Mouse (Mus musculus): ENCODE data around the gene Arhgap1. TPM values are rescaled to one million over a fixed set of nuclear protein-coding genes. Genes with fewer than 3 reads are reported as not detected.

The Arhgap1 gene
- polyA plus RNA-seq, 3 experiments from 2014 or later: 133 to 161 (median 149) TPM

DNA sequence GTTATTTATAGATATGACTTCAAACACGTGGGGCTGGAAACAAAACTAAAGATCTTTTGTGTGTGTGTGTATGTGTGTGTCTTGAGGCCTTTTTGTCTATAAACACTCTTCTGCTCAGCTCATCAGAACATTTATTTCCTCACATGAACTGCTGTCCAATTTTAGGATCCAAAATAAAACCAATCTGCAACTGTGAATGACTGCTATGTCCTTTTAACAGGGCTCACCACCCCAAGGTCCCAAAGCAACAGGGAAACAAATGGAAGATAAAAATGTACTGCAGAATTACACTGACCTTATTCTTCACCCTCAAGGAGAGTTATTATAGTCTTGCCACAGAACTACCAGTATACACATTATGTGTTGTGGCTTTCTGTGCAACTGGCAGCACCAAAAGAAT is 49.6 kb downstream of the Arhgap1 start:
- ATAC-seq: no peak

DNA sequence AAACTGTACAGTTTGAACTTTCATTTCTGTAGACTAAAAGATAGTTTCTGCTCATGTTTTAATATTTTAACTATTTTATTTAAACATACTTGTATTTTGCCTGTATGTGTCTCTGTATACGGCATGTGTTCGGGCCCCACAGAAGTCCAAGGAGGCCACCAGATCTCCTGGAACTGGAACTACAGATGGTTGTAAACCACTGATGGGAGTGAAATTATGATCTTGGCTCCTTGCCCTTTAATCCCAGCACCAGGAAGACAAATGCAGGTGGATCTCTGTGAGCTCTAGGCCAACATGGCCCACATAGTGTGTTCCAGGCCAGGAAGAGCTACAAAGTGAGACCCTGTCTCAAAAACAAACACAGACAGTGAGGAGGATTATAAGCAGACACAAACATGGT is 51.7 kb downstream of the Arhgap1 start:
- no peak for ATAC-seq

DNA sequence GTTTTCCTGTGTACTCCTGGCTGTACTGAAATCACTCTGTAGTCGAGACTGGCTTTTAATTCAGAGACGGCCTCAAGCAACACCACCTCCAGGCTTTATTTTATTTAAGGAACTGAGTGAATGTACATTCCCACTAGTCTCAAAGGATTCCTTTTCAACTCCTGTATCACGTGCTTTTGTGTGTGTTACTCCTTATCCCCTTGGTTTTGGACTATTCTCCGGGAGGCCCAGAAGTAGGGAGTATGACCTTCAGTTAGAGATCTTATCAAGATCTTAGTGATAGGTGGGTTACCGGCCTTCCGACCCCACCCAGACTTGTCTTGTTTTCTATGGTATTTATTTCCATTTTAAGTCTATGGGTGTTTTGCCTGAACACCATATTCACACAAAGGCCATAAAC is 56.1 kb downstream of the Arhgap1 start:
- ATAC-seq: no peak

DNA sequence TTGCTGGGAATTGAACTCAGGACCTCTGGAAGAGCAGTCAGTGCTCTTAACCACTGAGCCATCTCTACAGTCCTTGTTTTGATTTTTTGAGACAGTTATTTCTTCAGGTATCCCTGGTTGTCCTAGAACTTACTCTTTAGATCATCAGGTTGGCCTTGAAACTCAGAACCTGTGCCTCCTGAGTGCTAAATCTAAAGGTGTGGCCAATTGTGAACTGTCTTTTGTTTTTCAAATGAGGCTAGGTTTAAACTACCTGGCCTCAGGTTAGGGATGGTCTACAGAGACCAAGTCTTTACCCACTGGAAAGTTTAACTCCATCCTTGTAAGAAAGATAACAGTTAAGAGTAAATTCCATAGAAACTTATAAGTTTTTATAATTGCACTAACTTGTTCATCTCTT is 56.8 kb downstream of the Arhgap1 start:
- ATAC-seq: no peak

DNA sequence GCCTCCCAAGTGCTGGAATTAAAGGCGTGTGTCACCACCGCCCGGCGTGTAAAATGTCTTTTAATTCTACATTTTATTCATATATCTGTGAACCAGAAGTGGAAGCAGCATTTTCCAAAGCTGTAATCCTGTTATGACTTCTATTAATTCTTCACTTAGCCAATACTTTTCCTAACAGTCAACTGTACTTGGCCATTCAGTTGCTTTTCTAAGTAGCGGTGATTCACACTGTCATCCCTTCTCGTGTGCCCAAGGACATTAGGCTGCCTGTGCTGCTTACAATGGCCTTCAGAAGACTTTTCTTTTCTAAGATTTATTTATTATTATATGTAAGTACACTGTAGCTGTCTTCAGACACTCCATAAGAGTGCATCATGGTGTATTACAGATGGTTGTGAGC is 58.7 kb downstream of the Arhgap1 start:
- no peak for ATAC-seq

DNA sequence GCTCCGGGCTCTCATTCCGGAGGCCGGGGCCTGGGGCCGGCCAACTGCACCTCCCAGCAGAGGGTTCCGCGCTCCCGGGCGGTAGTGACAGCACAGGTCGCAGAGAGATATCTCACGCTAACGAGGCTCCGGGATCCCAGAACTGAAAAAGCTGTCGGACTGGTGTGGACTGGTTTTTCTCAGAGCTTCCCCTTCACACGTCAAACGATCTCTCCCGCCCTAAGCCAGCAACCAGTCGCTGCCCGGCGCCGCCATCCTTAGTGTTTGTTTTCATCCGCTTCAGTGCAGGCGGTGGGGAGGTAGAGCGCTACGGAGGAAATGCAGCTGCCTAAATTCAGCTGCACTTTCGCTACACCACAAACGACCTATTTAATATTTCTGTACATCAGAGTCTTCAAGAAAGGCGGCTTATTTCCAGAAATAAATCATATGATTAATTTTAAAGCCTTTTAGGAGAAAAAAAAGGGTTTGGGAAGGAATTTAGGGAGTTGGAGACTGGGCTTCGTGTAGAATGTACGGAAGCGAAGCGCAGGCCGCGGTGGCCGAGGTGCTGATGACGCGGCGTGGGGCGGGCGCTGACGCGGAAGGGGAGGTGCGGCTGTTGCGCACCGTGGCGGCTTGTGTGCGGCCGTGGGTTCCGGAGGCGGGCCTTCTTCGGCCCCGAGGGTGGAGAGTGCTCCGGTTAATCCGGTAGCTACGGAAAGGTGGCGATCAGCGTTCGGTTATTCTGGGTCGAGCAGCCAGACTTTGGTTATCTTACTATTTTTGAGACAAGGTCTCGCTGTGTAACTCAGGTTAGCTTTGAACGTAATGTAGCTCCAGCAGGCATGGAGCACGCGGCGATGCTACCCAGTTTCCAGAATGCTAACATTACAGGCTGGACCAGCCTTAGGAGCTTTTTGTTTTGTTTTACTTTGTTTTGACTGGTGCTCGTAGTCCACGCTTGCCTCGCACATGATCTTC is 60.9 kb downstream of the Arhgap1 start, which contains the start of the genes Atg13 and Harbi1:
TSS of gene Atg13 (minus strand) at position 305 of the 963 bp plus-strand sequence.
TSS of gene Harbi1 (plus strand) at position 581 of the 963 bp plus-strand sequence.
- ATAC-seq: peak; percentile 95

DNA sequence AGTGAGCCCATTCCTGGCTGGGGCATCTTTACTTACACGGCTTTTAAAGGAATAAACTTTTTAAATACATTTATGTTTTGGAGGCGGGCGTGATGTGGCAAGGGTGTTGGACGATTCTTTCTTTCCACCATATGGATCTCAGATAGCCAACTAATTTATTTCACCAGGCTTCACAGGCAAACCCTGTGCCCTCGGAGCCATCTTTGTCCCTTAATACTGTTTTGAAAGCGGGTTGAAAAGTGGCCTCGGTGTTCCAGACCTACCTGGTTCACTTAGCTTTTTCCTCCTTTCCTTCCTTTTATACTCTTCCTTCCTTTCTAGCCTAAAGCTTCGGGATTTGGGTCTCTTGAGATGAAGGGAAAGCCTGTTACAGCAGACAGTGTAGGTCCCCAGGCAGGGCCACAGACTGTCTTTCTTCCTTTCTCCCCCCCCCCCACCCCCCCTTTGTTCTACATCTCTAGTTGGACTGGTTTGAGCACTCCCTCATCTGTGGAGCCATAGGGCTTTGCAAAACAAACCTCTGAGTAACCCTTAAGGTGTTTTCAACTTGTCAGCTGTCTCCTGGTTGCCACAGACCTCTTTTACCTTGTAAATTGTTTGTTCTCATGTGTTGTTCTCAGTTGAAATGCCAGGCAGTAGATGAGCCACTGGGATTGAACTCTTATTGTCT is 61.7 kb downstream of the Arhgap1 start:
- no peak for ATAC-seq

DNA sequence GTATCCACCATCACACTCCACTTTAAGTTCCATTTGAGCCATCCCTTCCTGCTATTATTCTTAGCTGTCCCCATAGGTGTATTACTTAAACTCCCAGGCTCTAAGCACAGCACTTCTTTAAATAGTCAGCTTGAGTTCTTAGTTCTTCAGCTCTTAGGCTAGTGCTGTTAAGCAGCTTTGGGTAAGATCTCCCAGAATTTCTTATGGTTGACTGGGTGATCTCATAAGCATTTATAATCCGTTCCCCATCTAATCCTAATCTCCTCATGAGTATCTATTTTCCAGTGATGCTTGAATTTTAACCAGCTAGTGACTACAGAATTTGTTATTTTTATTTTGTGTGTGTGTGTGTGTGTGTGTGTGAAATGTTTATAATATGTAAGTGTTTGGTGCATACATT is 65.3 kb downstream of the Arhgap1 start:
- ATAC-seq: no peak

DNA sequence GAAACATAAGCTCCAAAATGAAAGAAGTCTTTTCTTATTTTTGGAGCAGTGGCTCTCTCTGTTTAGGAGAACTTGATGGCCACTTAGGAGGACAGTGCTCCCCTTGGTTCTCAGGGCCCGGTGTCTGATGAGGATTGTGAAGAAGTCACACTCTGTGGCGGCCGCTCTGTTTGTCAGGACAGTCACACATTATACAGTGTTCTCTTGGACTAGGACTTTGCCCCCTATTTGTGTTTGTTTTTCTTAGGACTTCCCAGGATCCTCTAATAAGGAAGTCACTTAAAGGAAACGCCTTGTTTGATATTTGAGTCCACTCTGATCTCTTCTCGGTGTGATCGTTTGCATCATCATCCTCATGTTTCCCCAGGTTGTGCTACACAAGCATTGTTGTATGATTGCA is 68.6 kb downstream of the Arhgap1 start:
- no peak for ATAC-seq

Other genes with a start within 250 kb of the Arhgap1 start
- 10 to 100 TPM; 21.0 to 50.3 (median 48.7) TPM for gene 1110051M20Rik, start 205.2 kb upstream of the Arhgap1 start, polyA plus RNA-seq (2017; shearing (Covaris generic))
- gene Lrp4, start 192.3 kb upstream of the Arhgap1 start, polyA plus RNA-seq (2017; shearing (Covaris generic)): under 1 TPM in 2 of 3 experiments, not detected in 1; 0.13 to 0.17 TPM
- gene Ckap5, start 123.1 kb upstream of the Arhgap1 start, polyA plus RNA-seq (2017; shearing (Covaris generic)): 10 to 100 TPM; 47.0 to 82.9 (median 47.1) TPM
- gene F2, start 13.4 kb upstream of the Arhgap1 start, polyA plus RNA-seq (2017; shearing (Covaris generic)): under 1 TPM in 1 of 3 experiments, not detected in 2; 0.24 TPM
- 10 to 100 TPM in 2 of 3 experiments, 1 to 10 TPM in 1; 5.6 to 16.3 (median 12.4) TPM for gene Zfp408, start 69 bp upstream of the Arhgap1 start, polyA plus RNA-seq (2017; shearing (Covaris generic))
- gene Atg13, start 60.7 kb downstream of the Arhgap1 start, polyA plus RNA-seq (2017; shearing (Covaris generic)): 10 to 100 TPM; 23.5 to 30.7 (median 27.4) TPM
- 10 to 100 TPM; 10.1 to 17.8 (median 12.1) TPM for gene Harbi1, start 61.0 kb downstream of the Arhgap1 start, polyA plus RNA-seq (2017; shearing (Covaris generic))
- gene Ambra1, start 80.3 kb downstream of the Arhgap1 start, polyA plus RNA-seq (2017; shearing (Covaris generic)): 10 to 100 TPM; 25.0 to 38.9 (median 32.2) TPM